Mouse (Mus musculus): ENCODE data around the gene Rph3al.

Gene Rph3al

DNA sequence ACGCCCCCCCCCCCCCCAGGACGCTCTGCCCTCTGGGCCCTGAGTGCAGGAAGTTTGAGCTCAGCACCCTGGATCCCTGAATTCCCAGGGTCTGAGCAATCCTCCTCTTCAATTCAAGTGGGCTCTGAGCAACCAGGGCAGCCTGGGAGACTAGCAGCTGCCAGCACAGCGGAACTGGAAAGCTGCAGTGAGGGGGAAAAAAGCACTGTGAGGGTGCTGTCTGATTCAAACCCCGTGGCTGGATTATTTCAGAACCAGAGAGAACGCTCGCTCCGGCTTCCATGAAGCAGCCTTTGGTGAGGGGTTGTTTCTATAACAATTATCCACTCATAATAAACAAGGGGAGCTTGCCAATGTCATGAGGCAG is 73.0 kb downstream of the Rph3al start:
- TF ChIP-seq GATA4 (IDR thresholded peaks at IDR 0.05; ENCODE audit: insufficient replicate concordance, low read length) = no peak

DNA sequence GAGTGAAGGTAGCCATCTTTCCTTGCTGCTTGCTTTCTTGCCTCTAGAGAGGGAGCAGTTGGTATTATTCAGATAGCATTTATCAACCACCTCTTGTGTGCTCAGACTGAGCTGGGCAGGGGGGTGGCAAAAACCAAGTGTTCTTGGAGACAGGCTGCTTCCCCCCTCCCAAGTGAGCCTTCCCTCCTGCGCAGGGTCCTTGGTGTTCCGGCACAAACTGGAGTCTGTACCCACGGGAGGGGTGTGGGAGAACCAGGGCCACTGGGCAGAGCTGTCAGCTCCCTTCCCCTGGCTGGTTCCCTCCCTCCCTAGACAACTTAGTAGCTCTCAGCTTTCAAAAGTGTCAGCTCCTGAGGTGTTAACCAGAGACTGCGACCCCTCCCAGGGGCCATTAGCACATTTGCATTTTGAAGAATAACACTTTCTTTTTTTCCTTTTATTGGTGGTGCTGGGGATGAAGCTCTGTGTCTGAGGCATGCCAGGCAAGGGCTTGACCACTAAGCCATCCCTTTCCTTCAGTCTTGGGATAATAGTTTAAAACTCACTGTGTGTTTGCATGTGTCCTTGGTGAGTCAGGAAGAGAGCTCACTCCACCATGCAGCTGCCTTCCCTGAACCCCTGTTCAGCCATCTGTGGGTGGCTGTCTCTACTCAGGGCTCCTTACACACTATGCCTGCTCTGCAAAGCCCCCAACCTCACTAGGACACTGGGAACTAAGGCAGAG is 73.5 kb downstream of the Rph3al start:
- TF ChIP-seq GATA4 (IDR thresholded peaks at IDR 0.05; ENCODE audit: insufficient replicate concordance, low read length) = no peak

DNA sequence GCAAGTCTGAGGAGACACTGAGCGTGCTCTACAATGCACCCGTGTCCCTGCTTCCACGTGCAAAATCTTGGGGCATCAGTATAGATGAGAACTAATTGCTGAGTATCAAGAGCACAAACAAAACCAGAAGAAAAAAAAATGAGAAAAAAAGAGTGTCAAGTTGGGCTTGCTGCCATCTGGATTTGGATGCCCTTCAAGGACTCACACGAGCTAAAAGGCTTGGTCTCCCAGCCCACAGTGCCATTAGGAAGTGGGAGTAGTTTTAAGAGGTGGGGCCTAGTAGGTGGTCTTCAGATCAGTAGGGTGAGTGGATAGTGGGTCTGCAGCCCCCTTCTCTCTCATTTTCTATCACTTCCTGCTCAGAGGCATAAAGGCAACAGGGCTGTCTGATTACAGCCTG is 75.8 kb downstream of the Rph3al start:
- no peak for TF ChIP-seq GATA4 (IDR thresholded peaks at IDR 0.05; ENCODE audit: insufficient replicate concordance, low read length)

DNA sequence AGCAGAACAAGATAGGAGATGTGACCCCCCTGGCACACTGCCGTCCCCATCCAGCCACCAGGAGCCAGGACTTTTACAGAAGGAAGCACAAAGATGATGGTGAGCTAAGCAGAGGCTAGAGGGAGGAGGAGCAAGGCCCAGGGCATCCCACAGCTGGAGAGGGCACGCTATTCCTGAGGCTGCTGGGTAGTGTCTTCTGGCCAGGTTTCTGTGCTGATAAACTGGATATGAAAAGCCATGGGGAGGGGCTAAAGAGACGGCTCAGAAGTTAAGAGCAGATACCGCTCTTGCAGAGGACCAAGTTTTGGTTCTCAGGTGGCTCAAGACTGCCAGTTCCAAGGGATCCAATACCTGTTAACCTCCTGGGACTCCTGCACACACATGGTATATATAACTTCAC is 76.6 kb downstream of the Rph3al start:
- TF ChIP-seq GATA4 (IDR thresholded peaks at IDR 0.05; ENCODE audit: insufficient replicate concordance, low read length) = no peak

DNA sequence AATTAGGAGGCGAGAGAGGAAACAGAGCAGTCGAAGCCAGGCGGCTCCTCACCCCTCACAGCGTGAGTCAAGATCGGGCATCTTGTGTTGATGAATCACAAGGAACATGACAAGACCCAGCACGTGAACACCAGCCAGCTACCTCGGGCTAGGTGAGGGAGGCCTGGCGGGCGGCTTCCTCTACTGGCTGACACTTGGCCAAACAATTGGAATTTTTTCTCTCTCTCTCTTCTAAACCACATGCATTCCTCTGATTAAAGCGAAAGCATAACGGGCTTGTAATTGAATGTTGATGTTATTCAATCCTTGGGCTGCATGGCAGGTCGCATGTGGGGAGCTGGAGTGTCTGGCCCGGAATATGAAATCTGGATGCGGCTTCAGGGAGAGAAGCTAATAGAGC is 77.0 kb downstream of the Rph3al start:
- no peak for TF ChIP-seq GATA4 (IDR thresholded peaks at IDR 0.05; ENCODE audit: insufficient replicate concordance, low read length)

DNA sequence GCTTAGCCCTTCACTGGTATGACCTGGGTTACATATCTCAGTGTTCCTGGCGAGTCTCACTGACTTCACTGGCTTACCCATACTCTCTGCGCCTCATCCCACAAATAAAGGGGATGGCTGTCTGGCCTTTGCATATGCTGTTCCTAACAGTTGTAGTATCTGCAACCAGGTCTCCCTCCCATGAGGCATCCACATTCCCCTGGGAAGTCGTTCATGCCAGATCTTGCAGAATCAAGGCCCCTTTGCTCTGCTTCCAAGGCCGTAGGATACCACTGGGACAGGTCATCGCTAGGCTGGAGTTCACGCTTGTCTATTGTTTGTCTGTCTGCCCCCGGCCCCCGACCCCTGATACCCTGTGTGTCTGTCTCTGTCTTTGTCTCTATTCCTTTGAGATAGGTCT is 78.8 kb downstream of the Rph3al start:
- no peak for TF ChIP-seq GATA4 (IDR thresholded peaks at IDR 0.05; ENCODE audit: insufficient replicate concordance, low read length)

DNA sequence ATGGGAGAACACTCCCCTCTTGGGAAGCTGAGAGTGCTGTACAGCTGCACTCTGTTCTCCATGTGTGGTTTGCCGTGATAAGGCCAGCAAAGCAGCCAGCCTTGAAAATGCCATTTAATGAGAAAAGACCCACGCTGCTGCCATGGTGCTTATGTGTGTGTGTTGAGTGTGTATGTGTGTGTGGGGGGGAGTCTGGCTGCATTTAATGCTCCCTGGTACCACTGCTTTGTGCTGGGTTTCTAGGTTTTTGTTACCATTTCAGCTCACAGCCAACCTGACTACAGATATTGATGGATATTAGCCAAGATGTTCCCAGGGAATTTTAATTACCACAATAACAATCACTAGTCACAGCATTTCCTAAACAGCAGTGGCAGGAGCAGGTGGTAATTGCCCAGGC is 79.3 kb downstream of the Rph3al start:
- no peak for TF ChIP-seq GATA4 (IDR thresholded peaks at IDR 0.05; ENCODE audit: insufficient replicate concordance, low read length)

DNA sequence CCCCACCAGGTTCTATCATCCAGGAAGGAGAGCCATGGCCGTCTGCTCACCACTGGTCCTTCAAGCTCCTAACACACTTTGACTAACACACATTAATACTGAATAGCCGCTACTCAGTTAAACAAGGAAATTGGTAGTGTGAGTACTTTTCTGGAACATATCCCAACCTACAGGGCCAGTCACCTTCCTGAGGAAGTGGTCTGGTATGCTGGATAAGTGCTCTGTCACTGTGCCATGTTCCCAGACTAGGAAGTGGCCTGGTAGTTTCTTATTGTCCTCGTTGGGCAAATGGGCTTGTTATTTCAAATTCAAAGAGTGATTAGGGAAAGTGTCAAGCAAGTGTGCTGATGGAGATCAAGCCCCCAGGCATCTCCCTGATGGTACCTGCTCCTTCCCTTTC is 80.4 kb downstream of the Rph3al start:
- TF ChIP-seq GATA4 (IDR thresholded peaks at IDR 0.05; ENCODE audit: insufficient replicate concordance, low read length) = peak; percentile 64

DNA sequence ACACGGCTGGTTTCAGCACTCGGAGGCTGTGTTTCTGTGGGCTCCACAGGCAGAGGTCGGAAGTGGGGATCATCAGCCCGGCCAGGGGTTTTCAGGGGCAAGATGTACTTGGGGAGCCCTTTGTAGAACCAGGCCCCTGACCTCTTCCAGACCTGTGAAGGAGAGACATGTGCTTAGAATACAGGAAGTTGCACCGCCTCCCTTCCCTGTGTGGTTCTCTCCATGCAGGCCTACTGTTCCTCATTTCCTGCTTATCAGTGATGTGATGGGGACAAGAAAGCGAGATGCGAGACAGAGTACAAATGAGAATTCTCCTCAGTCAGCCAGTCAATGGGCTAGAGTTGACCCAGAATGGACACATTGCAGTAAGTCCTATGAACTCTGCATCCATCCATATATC is 83.9 kb downstream of the Rph3al start:
- TF ChIP-seq GATA4 (IDR thresholded peaks at IDR 0.05; ENCODE audit: insufficient replicate concordance, low read length) = no peak

DNA sequence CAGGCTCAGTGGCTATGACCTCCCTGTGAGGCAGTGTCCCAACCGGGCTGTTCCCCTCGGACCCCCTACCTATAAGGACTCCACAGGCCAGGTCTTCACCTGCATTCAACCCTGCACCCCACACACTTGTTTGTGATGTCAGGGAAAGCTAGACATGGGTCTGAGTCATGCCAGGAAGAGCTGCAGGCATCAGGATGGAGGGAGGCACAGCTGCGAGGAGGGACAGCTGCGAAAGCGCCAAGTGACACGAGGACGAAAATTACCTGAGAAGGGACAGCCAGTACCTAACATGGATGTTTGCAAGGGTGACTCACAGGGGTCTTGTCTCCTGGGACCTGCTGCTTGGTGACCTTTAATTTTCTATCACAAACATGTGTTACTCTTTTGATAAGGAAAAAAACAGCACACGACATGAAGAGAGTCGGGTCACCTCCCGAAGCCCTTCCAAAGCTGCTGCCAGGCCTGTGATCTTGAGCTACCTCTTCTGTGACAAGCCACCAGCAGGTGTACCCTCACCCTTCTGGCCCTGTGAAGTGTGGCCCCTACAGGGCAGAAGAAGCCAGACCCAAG is 85.1 kb downstream of the Rph3al start:
- TF ChIP-seq GATA4 (IDR thresholded peaks at IDR 0.05; ENCODE audit: insufficient replicate concordance, low read length) = no peak

DNA sequence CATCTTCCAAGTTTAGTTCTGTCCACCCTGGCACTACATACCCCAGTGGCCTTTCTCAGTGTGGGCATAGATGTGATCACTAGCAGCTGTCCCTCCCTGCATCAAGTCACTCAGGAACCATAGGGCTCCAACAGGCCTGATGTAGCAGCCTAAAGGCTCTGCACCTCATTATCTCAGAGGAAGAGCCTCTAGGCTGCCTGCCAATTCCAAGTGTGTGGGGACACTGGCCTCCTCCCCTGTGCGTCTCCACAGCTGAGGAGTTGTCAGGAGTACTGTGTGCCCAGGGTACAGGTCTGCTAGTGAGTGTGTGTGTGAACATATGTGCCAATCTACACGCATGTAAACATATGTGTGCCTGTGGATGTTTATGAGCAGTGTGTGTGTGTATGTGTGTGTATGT is 85.7 kb downstream of the Rph3al start:
- peak; percentile 27; the same call in 1 of the 2 replicates for TF ChIP-seq GATA4 (IDR thresholded peaks at IDR 0.05; ENCODE audit: insufficient replicate concordance, low read length)

DNA sequence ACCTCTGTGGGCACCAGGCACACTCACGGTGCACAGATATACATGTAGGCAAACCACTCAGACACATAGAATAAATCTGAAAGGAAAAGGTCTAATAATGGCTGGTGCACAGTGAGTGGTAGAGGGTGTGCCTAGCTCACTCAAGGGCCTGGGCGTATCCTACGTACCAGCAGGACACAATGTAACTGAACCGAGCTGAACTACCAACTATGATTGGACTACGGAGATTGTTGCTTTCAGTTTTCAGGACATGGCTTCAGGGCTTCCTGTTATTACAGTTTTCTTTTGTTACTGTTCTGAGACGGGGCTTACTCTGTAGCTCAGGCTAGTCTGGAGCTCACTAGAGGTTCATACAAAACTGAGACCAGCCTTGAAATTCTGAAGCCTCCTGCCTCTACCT is 88.7 kb downstream of the Rph3al start:
- no peak for TF ChIP-seq GATA4 (IDR thresholded peaks at IDR 0.05; ENCODE audit: insufficient replicate concordance, low read length)

DNA sequence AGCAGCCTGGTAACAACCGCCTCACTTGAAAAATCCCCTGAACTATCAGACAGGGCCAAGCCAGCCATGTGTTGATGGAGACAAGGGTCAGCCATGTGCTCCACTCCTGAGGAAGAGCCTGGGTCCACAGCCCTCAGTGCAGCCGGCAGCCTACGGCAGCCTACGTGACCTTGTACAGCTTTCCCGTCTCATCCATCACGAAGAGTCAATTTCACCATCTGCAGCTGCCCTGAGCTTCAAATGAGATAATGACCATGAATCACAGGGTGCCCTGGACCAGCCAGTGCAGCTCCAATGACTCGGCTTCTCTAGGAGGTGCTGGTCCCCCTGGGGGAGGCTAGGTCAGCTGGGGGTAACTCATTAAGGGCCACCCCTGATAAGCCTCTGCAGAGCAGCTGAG is 91.6 kb downstream of the Rph3al start:
- TF ChIP-seq GATA4 (IDR thresholded peaks at IDR 0.05; ENCODE audit: insufficient replicate concordance, low read length) = no peak

DNA sequence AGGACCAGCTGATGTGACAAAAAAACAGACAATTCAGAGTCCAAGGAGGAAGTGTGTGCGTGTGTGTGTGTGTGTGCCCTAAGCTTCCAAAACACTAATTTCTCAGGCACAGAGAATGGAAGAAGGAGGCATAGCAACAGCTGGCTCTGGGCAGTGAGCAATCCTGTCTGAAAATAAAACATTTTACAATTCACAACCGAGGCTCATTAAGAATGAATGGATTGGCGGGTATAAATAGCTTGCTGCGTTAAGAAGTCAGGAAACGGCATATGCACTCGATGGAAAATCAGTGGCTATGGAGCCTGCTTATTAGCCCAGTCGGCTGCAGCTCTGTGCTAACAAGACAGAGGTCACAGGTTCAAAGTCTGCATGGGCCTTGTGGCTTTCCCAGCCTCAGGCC is 92.6 kb downstream of the Rph3al start:
- TF ChIP-seq GATA4 (IDR thresholded peaks at IDR 0.05; ENCODE audit: insufficient replicate concordance, low read length) = no peak

DNA sequence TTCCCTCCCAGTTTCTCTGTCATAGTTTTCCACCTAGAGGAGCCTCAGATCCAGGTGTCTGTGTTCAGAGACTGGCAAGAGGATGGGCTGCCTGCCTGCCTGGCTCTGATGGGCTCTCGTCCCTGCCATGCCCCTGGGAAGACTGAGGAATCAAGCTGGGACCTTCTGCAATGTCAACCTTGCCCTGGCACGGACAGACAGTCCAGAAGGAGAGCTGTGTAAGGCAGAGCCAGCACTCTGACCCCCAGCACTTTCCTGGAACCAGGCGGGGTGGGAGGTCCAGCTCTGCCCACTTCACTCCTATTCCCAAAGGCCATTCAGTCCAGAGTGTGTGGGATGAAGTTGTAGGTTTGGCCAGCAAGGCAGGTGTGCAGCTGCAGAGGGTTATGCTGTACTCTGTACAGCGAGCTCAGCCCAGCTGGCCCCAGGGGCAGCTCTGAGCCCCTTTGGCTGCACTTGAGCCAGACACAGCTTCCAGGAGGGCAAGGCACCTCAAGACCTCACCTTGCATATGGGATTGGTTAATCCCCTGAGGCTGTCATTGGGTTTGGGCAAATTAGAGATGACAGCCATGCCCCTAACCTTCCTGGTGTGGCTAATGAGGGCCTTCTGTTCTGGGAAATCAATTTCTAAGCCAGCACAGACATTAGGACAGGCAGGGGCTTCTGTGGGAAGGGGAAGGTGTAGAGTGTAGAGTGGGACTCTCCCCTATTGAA is 95.2 kb downstream of the Rph3al start:
- TF ChIP-seq GATA4 (IDR thresholded peaks at IDR 0.05; ENCODE audit: insufficient replicate concordance, low read length) = no peak

DNA sequence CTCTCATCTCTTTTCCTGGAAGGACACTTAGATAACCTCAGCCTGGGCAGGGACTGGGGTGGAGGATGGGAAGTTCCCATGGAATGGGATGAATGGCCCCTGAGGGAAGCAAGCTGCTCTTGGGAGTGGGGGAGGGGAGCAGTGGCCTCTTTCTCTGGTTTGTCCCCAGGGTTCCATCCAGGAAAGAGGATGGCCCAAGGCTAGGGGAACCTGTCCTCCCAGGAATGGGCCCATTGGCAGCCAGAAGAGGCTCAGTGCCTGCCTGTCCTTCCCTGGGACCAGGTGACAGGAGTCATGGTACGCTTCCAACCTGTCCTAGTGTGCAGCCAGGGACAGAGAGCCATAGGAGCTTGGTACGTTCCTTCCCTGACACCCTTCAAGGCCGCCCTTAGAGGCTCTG is 96.7 kb downstream of the Rph3al start:
- no peak for TF ChIP-seq GATA4 (IDR thresholded peaks at IDR 0.05; ENCODE audit: insufficient replicate concordance, low read length)

Measured in liver, adult (tissue).